Mouse (Mus musculus) testis, adult 2 months (tissue): ENCODE measurements around the gene Smurf1.

ENCODE experiments used
- CTCF ChIP-seq: fragments of 200-500 bp; IDR thresholded peaks from 2 replicates; pipeline ENCODE4 v1.5.1; 2012; ENCODE audit warnings: low read depth, mild to moderate bottlenecking, inconsistent platforms, low read length, moderate library complexity; ENCODE audit not compliant: control insufficient read depth, insufficient read depth, insufficient replicate concordance
- POLR2A ChIP-seq: fragments of 200-500 bp; IDR thresholded peaks from 2 replicates; pipeline ENCODE4 v1.6.1; 2012; ENCODE audit warnings: low read depth, mild to moderate bottlenecking, inconsistent platforms, low read length, moderate library complexity; ENCODE audit not compliant: control insufficient read depth

GRCm38 (mm10) chr5:144948002-144948401 is 17.6 kb downstream of the Smurf1 start:
- no peak for TF ChIP-seq CTCF
- TF ChIP-seq POLR2A, result no peak
